In the genomic region with DNA sequence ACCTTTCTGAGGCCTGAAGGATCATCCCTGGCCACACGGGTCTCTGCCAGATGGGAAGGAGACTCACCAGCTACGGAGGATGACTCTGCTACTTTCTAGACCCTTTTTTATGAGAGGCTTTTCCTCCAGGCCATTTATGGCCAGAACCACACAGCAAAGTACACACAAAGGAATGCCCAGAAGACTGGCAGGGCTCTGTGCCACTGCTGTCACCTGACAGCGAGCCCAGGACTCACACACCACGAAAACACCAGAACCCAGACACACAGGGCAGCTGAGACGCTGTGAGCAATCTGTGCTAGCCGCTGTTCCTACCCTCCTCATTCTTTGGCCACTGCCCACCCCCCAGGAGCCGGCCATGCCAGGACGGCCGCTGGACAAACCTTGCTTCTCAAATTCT, we compare ENCODE assay signal across 17 mouse cellular contexts.
A peak's percentile ranks its signal among the peaks of the same experiment; 100 is the strongest.
DNase-seq lines count a peak whose midpoint lies in the region; ATAC-seq and TF ChIP-seq lines count a peak whose summit lies in the region.
"Had no signal": no experiment of that assay in that cellular context is flagged by ENCODE, and none has a peak within 500 bp of the region (broad histone marks: within the 10 kb centered on the region; RNA-seq: fewer than 3 reads in every experiment).

No protein-coding gene starts in this region.

- no peak overlapping the region for H3K9ac ChIP-seq in heart, postnatal 0 days (replicated peaks; ENCODE audit: low read depth, low read length)
- H3K9ac ChIP-seq: hindbrain, embryonic 12.5 days; liver, embryonic 13.5 days had no signal

- H3K36me3 ChIP-seq in heart, postnatal 0 days (replicated peaks; ENCODE audit: control insufficient read depth, insufficient read depth, low read length): no peaks in the 10 kb centered on the region
- H3K36me3 ChIP-seq: embryonic facial prominence, embryonic 10.5 days; liver, embryonic 13.5 days; midbrain, embryonic 10.5 days had no signal

- no peak overlapping the region for H3K4me2 ChIP-seq in heart, postnatal 0 days (ENCODE audit: low read depth, low read length)
- H3K4me2 ChIP-seq: hindbrain, embryonic 12.5 days; liver, embryonic 13.5 days had no signal

- peak overlapping the region; percentile 54 for H3K27ac ChIP-seq in heart, postnatal 0 days (ENCODE audit: low read depth)
- H3K27ac ChIP-seq: embryonic facial prominence, embryonic 10.5 days; hindbrain, embryonic 12.5 days; liver, embryonic 13.5 days; midbrain, embryonic 10.5 days had no signal

- peaks cover 14% of the 10 kb centered on the region; the same call in 1 of the 2 replicates for H3K4me1 ChIP-seq in heart, postnatal 0 days (ENCODE audit: control insufficient read depth, insufficient read depth)
- H3K4me1 ChIP-seq: embryonic facial prominence, embryonic 10.5 days; hindbrain, embryonic 12.5 days; liver, embryonic 13.5 days had no signal

- H3K27me3 ChIP-seq in heart, postnatal 0 days (ENCODE audit: control insufficient read depth, insufficient read depth, low read length): no peaks in the 10 kb centered on the region
- H3K27me3 ChIP-seq: hindbrain, embryonic 12.5 days; liver, embryonic 13.5 days had no signal

- H3K9me3 ChIP-seq in heart, postnatal 0 days (replicated peaks; ENCODE audit: control insufficient read depth, low read length): no peaks in the 10 kb centered on the region
- H3K9me3 ChIP-seq: embryonic facial prominence, embryonic 10.5 days; hindbrain, embryonic 12.5 days; liver, embryonic 13.5 days; midbrain, embryonic 10.5 days had no signal

- peak; percentile 54; the same call in 1 of the 2 replicates for ATAC-seq in heart, postnatal 0 days (ENCODE audit: insufficient read depth, low read depth)
- ATAC-seq in frontal cortex, adult (ENCODE audit: low TSS enrichment): no peak

- TF ChIP-seq EP300 in heart, postnatal 0 days (IDR thresholded peaks at IDR 0.05; ENCODE audit: low read depth): no peak

- TF ChIP-seq CTCF in heart, postnatal 0 days (IDR thresholded peaks at IDR 0.05; ENCODE audit: low read depth): no peak

- intact Hi-C loops in heart, postnatal 14 days (cut with DNase I): no loop called here

- 65% methylated on average over 9 of the region's 9 CpGs for WGBS in heart, postnatal 0 days

- H3K4me3 ChIP-seq in heart, postnatal 0 days (ENCODE audit: low read depth, low read length): no peak overlapping the region
- H3K4me3 ChIP-seq: embryonic facial prominence, embryonic 10.5 days; hindbrain, embryonic 12.5 days; liver, embryonic 13.5 days; midbrain, embryonic 10.5 days; myocyte had no signal

- no peak for DNase-seq in heart, postnatal 0 days (ENCODE audit: low spot score)
- DNase-seq in heart, postnatal 14 days: no peak
- DNase-seq in right cerebral cortex, postnatal 14 days: peak; percentile 13
- DNase-seq in right cerebral cortex, postnatal 10 days (ENCODE audit: low spot score in 2 of 2): no peak
- DNase-seq in cerebellum, adult 9-11 months: peak; percentile 59
- no peak for DNase-seq in layer of hippocampus, adult 9-11 months
- DNase-seq: gastrocnemius, postnatal 25 days; kidney, adult 18-20 months; kidney, postnatal 4 days; liver, embryonic 13.5 days; right cerebral cortex, postnatal 25 days; thymus, adult 18-20 months had no signal

Comparison
In these comparisons a context has a peak if more than half of its experiments do, and no peak if none do; other contexts are left out.
1. DNase-seq: peak in right cerebral cortex, postnatal 14 days (single experiment) and cerebellum, adult 9-11 months (single experiment); none in heart, postnatal 0 days (single experiment), heart, postnatal 14 days (0 of 2), right cerebral cortex, postnatal 10 days (0 of 2) and layer of hippocampus, adult 9-11 months (single experiment).